Mouse (Mus musculus): ENCODE results near the gene Tnc. TPM values are rescaled to one million over a fixed set of nuclear protein-coding genes. Genes with fewer than 3 reads are reported as not detected.
"Not testable (repeated sequence)": the region's sequence is repeated elsewhere in the genome, so short reads cannot be mapped to it uniquely, and the experiment has no call there.

Gene Tnc
- polyA plus RNA-seq, 1 experiment from 2014 or later: 11.7 TPM

DNA sequence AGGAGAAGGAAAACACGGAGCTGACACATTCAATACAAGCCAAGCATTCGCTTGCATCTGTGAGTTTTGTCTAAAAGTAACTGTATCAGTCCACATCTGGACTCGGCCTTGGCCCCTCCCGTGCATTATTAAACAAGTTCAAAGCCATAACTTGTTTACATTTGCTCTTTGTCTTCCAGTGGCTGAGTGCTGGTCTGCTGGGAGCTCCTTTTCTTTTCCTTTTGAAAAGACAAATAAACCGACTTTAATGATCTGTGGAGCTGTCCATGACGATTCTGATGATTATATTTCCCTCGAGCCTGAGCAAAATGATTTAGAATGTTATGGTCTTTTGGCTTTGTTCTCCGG is 63.7 kb downstream of the Tnc start:
- H3K9ac ChIP-seq: no peak overlapping the region
- H3K4me3 ChIP-seq: no peak overlapping the region
- H3K36me3 ChIP-seq: no peaks in the 10 kb centered on the region
- H3K27ac ChIP-seq (replicated peaks): no peak overlapping the region
- H3K4me2 ChIP-seq: no peak overlapping the region
- 0 out of 2 replicates have a peak, but pooled peaks cover 15% of the 10 kb centered on the region for H3K4me1 ChIP-seq (replicated peaks)
- ATAC-seq (ENCODE audit: low read depth): no peak
- H3K27me3 ChIP-seq: no peaks in the 10 kb centered on the region
- WGBS: 57% methylated on average over 8 of the region's 8 CpGs
- no peaks in the 10 kb centered on the region for H3K9me3 ChIP-seq

DNA sequence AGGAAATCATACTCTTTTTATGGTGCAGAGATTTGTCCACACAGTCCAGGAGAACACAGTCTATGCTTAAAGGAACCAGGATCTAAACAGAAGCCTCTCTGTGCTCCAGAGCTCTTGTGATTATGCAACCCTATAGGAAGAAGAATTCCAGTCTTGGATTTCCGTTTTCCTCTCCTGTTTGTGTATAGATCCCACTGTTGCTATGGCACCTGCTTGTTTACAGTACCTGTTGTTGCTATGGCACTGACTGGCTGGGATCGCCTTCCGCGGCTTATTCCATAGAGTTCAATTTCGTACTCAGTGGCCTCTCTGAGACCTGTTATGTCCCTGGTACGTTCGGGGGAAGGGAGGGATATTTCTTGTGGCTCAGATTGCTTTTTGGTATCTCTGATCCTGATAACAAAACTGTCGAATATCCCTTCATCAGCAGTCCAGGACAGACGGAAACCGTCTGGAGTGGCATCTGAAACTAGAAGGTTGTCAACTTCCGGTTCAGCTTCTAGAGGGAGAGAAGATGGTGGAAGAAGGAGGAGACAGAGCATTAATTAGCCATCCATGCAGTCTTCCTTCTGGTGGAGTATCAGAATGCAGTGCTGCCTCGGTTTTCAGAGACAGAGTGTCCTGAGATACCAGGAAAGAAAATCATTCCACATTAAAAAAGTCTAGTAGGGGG is 64.3 kb downstream of the Tnc start:
- WGBS: 76% methylated on average over 12 of the region's 12 CpGs
- no peak overlapping the region for H3K9ac ChIP-seq
- H3K4me3 ChIP-seq: no peak overlapping the region
- no peaks in the 10 kb centered on the region for H3K36me3 ChIP-seq
- ATAC-seq (ENCODE audit: low read depth): no peak
- H3K27ac ChIP-seq (replicated peaks): no peak overlapping the region
- H3K4me2 ChIP-seq: no peak overlapping the region
- 0 out of 2 replicates have a peak, but pooled peaks cover 15% of the 10 kb centered on the region for H3K4me1 ChIP-seq (replicated peaks)
- H3K9me3 ChIP-seq: no peaks in the 10 kb centered on the region
- H3K27me3 ChIP-seq: no peaks in the 10 kb centered on the region

DNA sequence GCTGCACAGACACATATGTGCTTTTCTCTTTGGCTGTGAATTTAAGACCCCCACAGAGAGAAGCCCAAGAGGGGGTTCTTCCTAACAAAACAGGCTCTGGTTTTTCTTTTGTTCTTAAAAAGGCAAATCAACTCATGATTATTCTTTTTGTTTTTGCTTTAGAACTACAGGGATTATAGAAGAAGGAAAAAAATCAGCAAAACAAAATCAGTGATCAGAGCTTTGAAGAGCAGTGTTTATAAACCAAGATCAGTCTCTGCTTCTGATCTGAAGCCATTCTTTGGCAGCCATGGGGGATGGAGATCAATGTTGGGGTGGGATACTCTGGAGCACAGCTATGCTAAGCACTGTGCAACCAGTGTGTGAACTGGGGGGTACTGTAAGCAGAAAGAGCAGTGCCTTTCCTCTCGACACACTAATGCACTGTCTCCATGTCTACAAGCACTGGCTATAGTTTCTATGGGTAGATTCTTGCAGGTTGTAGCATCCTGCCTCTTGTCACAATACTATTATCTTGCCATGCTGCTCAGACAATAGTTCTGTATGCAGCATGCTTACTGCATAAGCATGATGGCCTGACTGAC is 66.5 kb downstream of the Tnc start:
- 76% methylated on average over 1 of the region's 1 CpGs for WGBS
- H3K27me3 ChIP-seq: no peaks in the 10 kb centered on the region
- no peak overlapping the region for H3K4me3 ChIP-seq
- ATAC-seq (ENCODE audit: low read depth): no peak
- H3K4me1 ChIP-seq (replicated peaks): 0 out of 2 replicates have a peak, but pooled peaks cover 15% of the 10 kb centered on the region
- H3K9me3 ChIP-seq: no peaks in the 10 kb centered on the region
- H3K4me2 ChIP-seq: no peak overlapping the region
- no peak overlapping the region for H3K9ac ChIP-seq
- no peak overlapping the region for H3K27ac ChIP-seq (replicated peaks)
- H3K36me3 ChIP-seq: no peaks in the 10 kb centered on the region

DNA sequence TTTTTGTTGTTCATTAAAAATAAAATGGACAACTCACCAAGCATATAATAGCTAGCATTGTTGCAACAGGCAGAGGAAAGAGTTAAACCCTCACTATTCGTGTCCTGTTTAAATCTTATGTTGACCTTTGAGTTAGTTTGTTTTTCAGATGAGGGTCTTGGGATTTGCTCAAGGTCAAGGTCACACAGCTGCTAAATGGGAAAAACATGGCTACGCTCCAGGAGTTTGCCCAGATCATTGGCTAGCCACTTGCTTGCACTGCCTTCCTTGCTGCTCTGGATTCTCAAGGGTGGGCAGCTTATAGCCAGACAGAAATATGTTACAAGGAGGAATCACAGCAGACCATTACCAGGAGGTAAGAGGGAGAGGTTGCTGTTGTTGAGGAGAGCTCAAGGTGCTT is 67.2 kb downstream of the Tnc start:
- Histone ChIP-seq H3K36me3 (no peaks in the 10 kb centered on the region), H3K4me2 (no peak overlapping the region), H3K27ac (replicated peaks) (no peak overlapping the region), H3K27me3 (no peaks in the 10 kb centered on the region), H3K4me3 (no peak overlapping the region), H3K4me1 (replicated peaks) (0 out of 2 replicates have a peak, but pooled peaks cover 15% of the 10 kb centered on the region), H3K9ac (no peak overlapping the region), H3K9me3 (no peaks in the 10 kb centered on the region)
- no peak for ATAC-seq (ENCODE audit: low read depth)
- WGBS: 48% methylated on average over 2 of the region's 2 CpGs

- H3K27ac ChIP-seq (replicated peaks): no peak overlapping the region
- H3K27me3 ChIP-seq: no peaks in the 10 kb centered on the region
- H3K4me2 ChIP-seq: no peak overlapping the region
- no peaks in the 10 kb centered on the region for H3K36me3 ChIP-seq
- no peaks in the 10 kb centered on the region for H3K9me3 ChIP-seq
- WGBS: 86% methylated on average over 2 of the region's 2 CpGs
- H3K4me3 ChIP-seq: no peak overlapping the region
- ATAC-seq (ENCODE audit: low read depth): no peak
- H3K9ac ChIP-seq: no peak overlapping the region
- no peaks in the 10 kb centered on the region for H3K4me1 ChIP-seq (replicated peaks)
Observed at GRCm38 (mm10) chr4:63972536-63972935, 74.3 kb downstream of the Tnc start.

DNA sequence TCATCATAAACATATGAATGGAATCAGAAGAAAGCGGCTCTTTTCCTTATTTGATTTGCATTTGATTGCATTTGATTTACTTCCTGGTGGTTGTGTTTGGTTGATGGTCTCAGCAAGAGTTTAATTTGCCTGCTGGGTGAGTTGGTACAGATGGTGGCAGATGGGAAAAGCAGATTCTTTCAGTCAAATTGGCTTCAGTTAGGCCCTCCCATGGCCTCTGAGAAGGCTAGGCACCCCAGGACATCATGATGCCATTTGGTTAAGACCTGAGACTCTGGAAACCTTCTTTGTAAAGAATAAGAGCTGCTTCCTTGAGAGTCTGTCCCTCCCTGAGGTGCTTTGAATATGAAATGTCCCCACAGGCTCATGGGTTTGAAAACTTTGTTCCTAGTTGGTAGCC is 75.1 kb downstream of the Tnc start:
- 65% methylated on average over 1 of the region's 1 CpGs for WGBS
- no peak overlapping the region for H3K4me2 ChIP-seq
- no peak overlapping the region for H3K4me3 ChIP-seq
- no peaks in the 10 kb centered on the region for H3K36me3 ChIP-seq
- no peaks in the 10 kb centered on the region for H3K27me3 ChIP-seq
- no peak overlapping the region for H3K27ac ChIP-seq (replicated peaks)
- no peaks in the 10 kb centered on the region for H3K4me1 ChIP-seq (replicated peaks)
- no peak overlapping the region for H3K9ac ChIP-seq
- no peak for ATAC-seq (ENCODE audit: low read depth)
- H3K9me3 ChIP-seq: no peaks in the 10 kb centered on the region

- H3K9ac ChIP-seq: no peak overlapping the region
Observed at GRCm38 (mm10) chr4:63970925-63971324, 75.9 kb downstream of the Tnc start.

GRCm38 (mm10) chr4:63969891-63970290 is 76.9 kb downstream of the Tnc start:
- Histone ChIP-seq H3K9ac (no peak overlapping the region), H3K36me3 (no peaks in the 10 kb centered on the region), H3K4me3 (no peak overlapping the region), H3K27ac (replicated peaks) (no peak overlapping the region), H3K9me3 (no peaks in the 10 kb centered on the region), H3K4me1 (replicated peaks) (no peaks in the 10 kb centered on the region), H3K27me3 (no peaks in the 10 kb centered on the region), H3K4me2 (no peak overlapping the region)
- 89% methylated on average over 3 of the region's 3 CpGs for WGBS
- ATAC-seq (ENCODE audit: low read depth): no peak

More at GRCm38 (mm10) chr4:63970925-63971324, 75.9 kb downstream of the Tnc start:
- no peaks in the 10 kb centered on the region for H3K27me3 ChIP-seq
- no peak overlapping the region for H3K4me3 ChIP-seq
- H3K4me1 ChIP-seq (replicated peaks): no peaks in the 10 kb centered on the region
- 76% methylated on average over 4 of the region's 4 CpGs for WGBS
- ATAC-seq (ENCODE audit: low read depth): no peak
- H3K36me3 ChIP-seq: no peaks in the 10 kb centered on the region
- H3K9me3 ChIP-seq: no peaks in the 10 kb centered on the region
- no peak overlapping the region for H3K4me2 ChIP-seq
- no peak overlapping the region for H3K27ac ChIP-seq (replicated peaks)

DNA sequence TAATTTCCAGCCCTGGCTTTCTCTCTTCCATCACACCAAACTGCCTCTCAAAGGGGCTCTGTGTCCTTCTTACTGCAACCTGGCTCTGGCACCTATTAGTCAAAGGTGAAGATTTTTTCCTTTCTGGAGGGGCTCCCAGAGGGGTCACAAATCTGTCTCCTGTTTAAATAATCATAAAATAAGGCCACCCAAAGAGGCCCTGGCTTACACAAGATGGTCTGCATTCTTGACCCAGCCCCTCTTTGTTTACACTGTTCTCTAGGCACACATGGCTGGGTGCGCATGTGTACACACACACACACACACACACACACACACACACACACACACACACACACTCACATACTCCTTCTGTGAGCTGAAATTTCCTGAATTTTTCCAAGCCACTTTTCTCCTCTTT is 83.4 kb downstream of the Tnc start:
- no peak overlapping the region for H3K9ac ChIP-seq
- WGBS: 80% methylated on average over 1 of the region's 1 CpGs
- no peak overlapping the region for H3K4me3 ChIP-seq
- no peak overlapping the region for H3K27ac ChIP-seq (replicated peaks)
- H3K9me3 ChIP-seq: no peaks in the 10 kb centered on the region
- H3K27me3 ChIP-seq: no peaks in the 10 kb centered on the region
- H3K4me1 ChIP-seq (replicated peaks): no peaks in the 10 kb centered on the region
- no peak for ATAC-seq (ENCODE audit: low read depth)
- H3K36me3 ChIP-seq: no peaks in the 10 kb centered on the region
- H3K4me2 ChIP-seq: no peak overlapping the region

DNA sequence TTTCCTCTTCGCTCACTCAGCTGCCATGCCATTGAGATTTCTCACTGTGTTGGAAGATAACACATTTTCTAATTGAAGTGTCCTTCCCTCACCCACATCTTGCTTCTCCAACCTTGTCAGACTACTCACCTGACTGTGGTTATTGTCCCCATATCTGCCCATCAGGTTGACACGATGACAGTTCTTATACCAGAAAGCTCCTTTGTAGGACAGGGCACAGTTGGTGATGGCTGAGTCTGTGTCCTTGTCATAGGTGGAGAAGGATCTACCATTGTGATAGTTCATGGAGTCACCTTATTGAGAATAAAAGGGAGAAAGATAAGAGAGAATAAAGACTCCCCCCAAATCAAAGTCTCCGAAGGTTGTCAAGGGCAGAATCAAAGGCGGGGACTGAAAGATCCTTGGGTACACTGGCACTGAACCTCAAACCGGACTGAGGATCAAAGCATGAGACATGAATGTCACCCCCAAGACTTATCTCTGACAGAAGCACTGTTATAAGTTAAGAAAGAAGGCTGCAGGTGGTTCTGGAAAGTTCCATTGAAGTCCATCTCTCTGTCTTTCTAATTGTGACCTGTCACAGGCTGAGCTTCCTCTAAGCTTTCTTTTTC is 84.9 kb downstream of the Tnc start:
- Histone ChIP-seq H3K4me2 (no peak overlapping the region), H3K36me3 (no peaks in the 10 kb centered on the region), H3K27me3 (no peaks in the 10 kb centered on the region), H3K9me3 (no peaks in the 10 kb centered on the region), H3K4me3 (no peak overlapping the region), H3K4me1 (replicated peaks) (no peaks in the 10 kb centered on the region), H3K9ac (no peak overlapping the region), H3K27ac (replicated peaks) (no peak overlapping the region)
- 90% methylated on average over 5 of the region's 5 CpGs for WGBS
- no peak for ATAC-seq (ENCODE audit: low read depth)

DNA sequence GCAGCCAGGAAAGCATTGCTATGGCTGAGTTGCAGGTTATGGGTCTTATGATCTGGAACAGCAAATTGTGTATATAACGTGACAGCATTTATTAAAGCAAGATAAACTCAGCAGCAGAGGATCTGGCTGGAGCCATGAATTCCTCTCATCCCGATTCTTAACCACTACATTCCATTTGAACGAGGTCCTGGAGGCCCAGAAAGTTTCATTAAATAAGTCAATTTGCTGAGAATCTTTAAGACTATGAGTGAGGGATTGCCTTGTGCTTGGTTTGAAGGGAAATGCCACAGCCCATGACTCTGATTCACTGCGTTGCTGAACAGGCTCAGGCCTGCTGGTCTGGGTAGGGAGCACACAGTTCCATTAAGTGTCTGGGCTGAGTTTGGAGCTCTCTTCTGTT is 88.2 kb downstream of the Tnc start:
- no peaks in the 10 kb centered on the region for H3K27me3 ChIP-seq
- 93% methylated on average over 4 of the region's 4 CpGs for WGBS
- H3K27ac ChIP-seq (replicated peaks): no peak overlapping the region
- H3K4me1 ChIP-seq (replicated peaks): no peaks in the 10 kb centered on the region
- ATAC-seq (ENCODE audit: low read depth): no peak
- H3K36me3 ChIP-seq: no peaks in the 10 kb centered on the region
- H3K9me3 ChIP-seq: no peaks in the 10 kb centered on the region
- H3K4me3 ChIP-seq: no peak overlapping the region
- no peak overlapping the region for H3K9ac ChIP-seq
- no peak overlapping the region for H3K4me2 ChIP-seq

- H3K4me2 ChIP-seq: no peak overlapping the region
- H3K4me1 ChIP-seq (replicated peaks): no peaks in the 10 kb centered on the region
- H3K27ac ChIP-seq (replicated peaks): no peak overlapping the region
- 76% methylated on average over 9 of the region's 9 CpGs for WGBS
- H3K9ac ChIP-seq: no peak overlapping the region
- no peaks in the 10 kb centered on the region for H3K27me3 ChIP-seq
- no peaks in the 10 kb centered on the region for H3K9me3 ChIP-seq
- H3K36me3 ChIP-seq: no peaks in the 10 kb centered on the region
- H3K4me3 ChIP-seq: no peak overlapping the region
- no peak for ATAC-seq (ENCODE audit: low read depth)
Observed at GRCm38 (mm10) chr4:63950054-63950453, 96.8 kb downstream of the Tnc start.

- H3K27me3 ChIP-seq; H3K4me1 ChIP-seq (replicated peaks); H3K27ac ChIP-seq (replicated peaks); H3K4me3 ChIP-seq; H3K36me3 ChIP-seq; H3K9ac ChIP-seq; H3K9me3 ChIP-seq; H3K4me2 ChIP-seq: not testable (repeated sequence)
- 88% methylated on average over 5 of the region's 5 CpGs for WGBS
- 0 out of 2 replicates have a peak, but pooled peaks have one; percentile 30 for ATAC-seq (ENCODE audit: low read depth)
Observed at GRCm38 (mm10) chr4:63948688-63949073, 98.1 kb downstream of the Tnc start.

Measured in neural tube, embryonic 13.5 days (tissue).